ENCODE assay signal across 8 mouse cellular contexts in the genomic region with DNA sequence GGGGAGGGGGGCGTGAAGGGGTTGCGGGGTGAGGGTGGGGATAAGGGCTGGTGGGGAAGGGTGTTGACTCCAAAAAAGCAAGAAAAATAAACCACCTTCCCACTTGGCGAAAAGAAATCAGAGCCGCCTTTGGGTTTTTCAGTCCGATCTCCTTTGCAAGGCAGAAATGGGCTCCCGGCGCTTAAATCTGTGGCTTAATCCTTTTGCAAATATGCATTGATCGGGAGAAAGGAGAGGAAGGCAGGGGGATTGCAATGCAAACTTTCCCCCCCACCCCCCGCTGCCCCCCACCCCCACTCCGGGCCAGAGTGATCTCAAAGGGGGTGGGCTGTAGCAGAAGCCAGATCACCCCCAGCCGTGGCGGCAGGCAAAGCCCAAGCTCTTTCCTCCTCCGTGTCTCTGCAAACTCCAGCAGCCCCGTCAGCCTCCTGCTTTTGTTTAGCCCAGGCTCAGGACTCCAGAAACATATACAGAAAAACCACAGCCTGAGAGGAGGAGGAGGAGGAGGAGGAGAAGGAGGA. TPM values are rescaled to one million over a fixed set of nuclear protein-coding genes. Genes with fewer than 3 reads are reported as not detected.
DNase-seq lines count a peak whose midpoint lies in the region; ATAC-seq and TF ChIP-seq lines count a peak whose summit lies in the region.

No protein-coding gene starts in this region.

- ATAC-seq in liver, embryonic 12.5 days: no peak

- intact Hi-C loops in heart, postnatal 14 days (cut with DNase I): loop anchor here (2.0 kb wide), 1 partner anchor 49 kb away; no protein-coding TSS in a partner anchor

- peak overlapping the region; percentile 71 for H3K4me3 ChIP-seq in liver, embryonic 12.5 days
- peak overlapping the region; percentile 95 for H3K4me3 ChIP-seq in olfactory bulb, adult 2 months (ENCODE audit: insufficient read depth, low read depth, low read length)

- H3K27me3 ChIP-seq in liver, embryonic 12.5 days (replicated peaks): no peaks in the 10 kb centered on the region

- H3K27ac ChIP-seq in liver, embryonic 12.5 days: peak overlapping the region; percentile 81
- H3K27ac ChIP-seq in olfactory bulb, adult 2 months (ENCODE audit: insufficient read depth, low read depth, low read length): peak overlapping the region; percentile 91

- H3K9ac ChIP-seq in liver, embryonic 12.5 days: peak overlapping the region; percentile 73

- H3K9me3 ChIP-seq in liver, embryonic 12.5 days (replicated peaks): no peaks in the 10 kb centered on the region

- TF ChIP-seq POLR2A in olfactory bulb, adult 2 months (IDR thresholded peaks at IDR 0.05; ENCODE audit: insufficient read depth, low read depth, low read length): peak; percentile 63

- no peaks in the 10 kb centered on the region for H3K36me3 ChIP-seq in liver, embryonic 12.5 days

- 0% methylated on average over 14 of the region's 14 CpGs for WGBS in liver, embryonic 12.5 days (ENCODE audit: insufficient replicate concordance)
- WGBS in olfactory bulb, adult 2 months: 0% methylated on average over 14 of the region's 14 CpGs

- peaks cover 27% of the 10 kb centered on the region for H3K4me1 ChIP-seq in liver, embryonic 12.5 days
- H3K4me1 ChIP-seq in olfactory bulb, adult 2 months (ENCODE audit: control insufficient read depth, insufficient read depth, low read length): no peaks in the 10 kb centered on the region

- peak; percentile 90 for DNase-seq in kidney, adult 18-20 months
- no peak for DNase-seq in kidney, adult 8-10 months
- DNase-seq in MN1 (ENCODE audit: low spot score): peak; percentile 66
- peak; percentile 90 for DNase-seq in embryo, embryonic 9.5 days (ENCODE audit: extremely low spot score)
- DNase-seq in heart, postnatal 14 days: peak; percentile 76 to 79
- DNase-seq in cerebellum, adult 18-20 months: no peak

- no peak for TF ChIP-seq CTCF in olfactory bulb, adult 2 months (IDR thresholded peaks at IDR 0.05; ENCODE audit: insufficient read depth, low read depth, low read length)

- peak overlapping the region; percentile 89 for H3K4me2 ChIP-seq in liver, embryonic 12.5 days

RNA-seq across cellular contexts. Expression of a gene that starts 0.3 kb away (rescaled TPM):
- total RNA-seq in heart, postnatal 14 days (2021): 10 to 100 TPM; 54.2 to 63.0 TPM
- polyA plus RNA-seq in liver, embryonic 12.5 days (2016; fragmentation: Nextera tagmentation; extraction: Ambion mirVana): 6.8 and 6.9 TPM in 2 replicates
- polyA plus RNA-seq in olfactory bulb, adult 2 months (2012; ENCODE audit: insufficient read depth, insufficient read length, low replicate concordance, missing spikeins): 133 and 332 TPM in 2 replicates

Comparison
In these comparisons a context has a peak if more than half of its experiments do, and no peak if none do; other contexts are left out.
1. DNase-seq: peak in kidney, adult 18-20 months (single experiment), MN1 (single experiment), embryo, embryonic 9.5 days (single experiment) and heart, postnatal 14 days (2 of 2); none in kidney, adult 8-10 months (0 of 2) and cerebellum, adult 18-20 months (0 of 2).
2. RNA of a gene that starts 0.3 kb away (polyA plus RNA-seq): 133 to 332 TPM in olfactory bulb, adult 2 months; 6.8 to 6.9 TPM in liver, embryonic 12.5 days; every median in the first group is over 10 times any median in the second.